Mouse (Mus musculus) v-Abl transformed pro-B cells (cell line): ENCODE measurements around the gene Olfr1163.
"Not testable (repeated sequence)": the region's sequence is repeated elsewhere in the genome, so short reads cannot be mapped to it uniquely, and the experiment has no call there.

Source experiments
- in situ Hi-C, 2 experiments: fragments of 400-800 bp; cut with MboI; formaldehyde crosslinking; loops; one replicate each; pipeline ENCODE4 v1.15.1; 2025; ENCODE audit not compliant: unreplicated experiment in 2 of 2

Gene Olfr1163

GRCm38 (mm10) chr2:88071730-88072129 lies at the start of gene Olfr1163:
Olfr1163 (minus strand) TSS chr2:88071830.
- in situ Hi-C loops: no loop called here

- in situ Hi-C loops: no loop called here
Measured at GRCm38 (mm10) chr2:88093866-88094265, 22.2 kb upstream of the Olfr1163 start, which contains the start of gene Olfr1164. Olfr1164 (minus strand) TSS chr2:88093966.

GRCm38 (mm10) chr2:88063587-88063986 lies 8.0 kb downstream of the Olfr1163 start:
- in situ Hi-C loops: no loop called here

- in situ Hi-C loops: no loop called here
Measured at GRCm38 (mm10) chr2:88051029-88051428, 20.6 kb downstream of the Olfr1163 start, which contains the start of gene Olfr1162. Olfr1162 (minus strand) TSS chr2:88051129.

GRCm38 (mm10) chr2:88037599-88037998 lies 34.0 kb downstream of the Olfr1163 start, which contains the start of gene Olfr73:
Olfr73 (minus strand) TSS chr2:88037699.
- in situ Hi-C loops: no loop called here

GRCm38 (mm10) chr2:88022474-88022873 lies 49.2 kb downstream of the Olfr1163 start, which contains the start of gene Olfr1161:
Olfr1161 (plus strand) TSS chr2:88022774.
- in situ Hi-C loops: not testable (repeated sequence)
